ENCODE assay signal across 9 mouse cellular contexts in genomic region chr1:149961425-149962303, GRCm38 (mm10). TPM values are rescaled to one million over a fixed set of nuclear protein-coding genes. Genes with fewer than 3 reads are reported as not detected.
DNase-seq lines count a peak whose midpoint lies in the region; ATAC-seq lines count a peak whose summit lies in the region.
"Had no signal": no experiment of that assay in that cellular context is flagged by ENCODE, and none has a peak within 500 bp of the region (broad histone marks: within the 10 kb centered on the region; RNA-seq: fewer than 3 reads in every experiment).

No protein-coding gene starts in this region.

- H3K9me3 ChIP-seq in forebrain, embryonic 12.5 days = no peaks in the 10 kb centered on the region
- no peaks in the 10 kb centered on the region for H3K9me3 ChIP-seq in forebrain, embryonic 11.5 days (ENCODE audit: control insufficient read depth, low read length)
- no peaks in the 10 kb centered on the region for H3K9me3 ChIP-seq in lung, embryonic 16.5 days (ENCODE audit: control insufficient read depth, low read length)
- H3K9me3 ChIP-seq in limb, embryonic 15.5 days = no peaks in the 10 kb centered on the region
- no peaks in the 10 kb centered on the region for H3K9me3 ChIP-seq in stomach, embryonic 15.5 days

- no peaks in the 10 kb centered on the region for H3K4me1 ChIP-seq in forebrain, embryonic 12.5 days
- H3K4me1 ChIP-seq in forebrain, embryonic 11.5 days (replicated peaks; ENCODE audit: control insufficient read depth, insufficient read depth, low read length) = no peaks in the 10 kb centered on the region
- peaks cover 2% of the 10 kb centered on the region for H3K4me1 ChIP-seq in lung, embryonic 16.5 days (replicated peaks; ENCODE audit: control insufficient read depth, insufficient read depth, low read length)
- no peaks in the 10 kb centered on the region for H3K4me1 ChIP-seq in limb, embryonic 15.5 days
- H3K4me1 ChIP-seq in stomach, embryonic 15.5 days = 0 out of 2 replicates have a peak, but pooled peaks cover 4% of the 10 kb centered on the region

- 76% methylated on average over 9 of the region's 9 CpGs for WGBS in forebrain, embryonic 12.5 days
- 77% methylated on average over 9 of the region's 9 CpGs for WGBS in forebrain, embryonic 11.5 days
- WGBS in lung, embryonic 16.5 days = 53% methylated on average over 9 of the region's 9 CpGs
- 55% methylated on average over 9 of the region's 9 CpGs for WGBS in limb, embryonic 15.5 days
- WGBS in stomach, embryonic 15.5 days = 52% methylated on average over 9 of the region's 9 CpGs

- no peak overlapping the region for H3K9ac ChIP-seq in forebrain, embryonic 12.5 days
- no peak overlapping the region for H3K9ac ChIP-seq in forebrain, embryonic 11.5 days (ENCODE audit: low read length)
- no peak overlapping the region; the same call in 1 of the 2 replicates for H3K9ac ChIP-seq in lung, embryonic 16.5 days (ENCODE audit: low read length)
- H3K9ac ChIP-seq in limb, embryonic 15.5 days = no peak overlapping the region
- no peak overlapping the region for H3K9ac ChIP-seq in stomach, embryonic 15.5 days

- H3K4me3 ChIP-seq in forebrain, embryonic 12.5 days (replicated peaks) = no peak overlapping the region
- no peak overlapping the region for H3K4me3 ChIP-seq in forebrain, embryonic 11.5 days (ENCODE audit: low read depth, low read length)
- H3K4me3 ChIP-seq in lung, embryonic 16.5 days (ENCODE audit: low read length) = peak overlapping the region; percentile 66
- peak overlapping the region; percentile 55 for H3K4me3 ChIP-seq in limb, embryonic 15.5 days
- peak overlapping the region; percentile 49 for H3K4me3 ChIP-seq in stomach, embryonic 15.5 days (replicated peaks)

- no peak for ATAC-seq in forebrain, embryonic 12.5 days (ENCODE audit: low FRiP score)
- ATAC-seq in forebrain, embryonic 11.5 days (replicated peaks; ENCODE audit: low FRiP score) = no peak
- no peak; the same call in 1 of the 2 replicates for ATAC-seq in lung, embryonic 16.5 days (ENCODE audit: low read depth)
- peak; percentile 52; the same call in 1 of the 2 replicates for ATAC-seq in limb, embryonic 15.5 days (ENCODE audit: insufficient number of reproducible peaks, low FRiP score, low TSS enrichment, low read depth)
- ATAC-seq in stomach, embryonic 15.5 days (ENCODE audit: insufficient read depth, low FRiP score, low read depth) = 0 out of 2 replicates have a peak, but pooled peaks have one; percentile 37

- no peak for DNase-seq in forebrain, embryonic 11.5 days (ENCODE audit: low spot score)
- no peak for DNase-seq in lung, adult 18-20 months
- DNase-seq in urinary bladder, adult 2 months (ENCODE audit: low spot score) = no peak
- DNase-seq in yolk sac, embryonic 10.5 days (ENCODE audit: low spot score) = no peak
- DNase-seq: adrenal gland, adult 8-10 months had no signal

- no peaks in the 10 kb centered on the region for H3K36me3 ChIP-seq in forebrain, embryonic 12.5 days (replicated peaks)
- no peaks in the 10 kb centered on the region for H3K36me3 ChIP-seq in forebrain, embryonic 11.5 days (ENCODE audit: control insufficient read depth, insufficient read depth, low read length)
- H3K36me3 ChIP-seq in lung, embryonic 16.5 days (ENCODE audit: control insufficient read depth, insufficient read depth, low read length) = no peaks in the 10 kb centered on the region
- H3K36me3 ChIP-seq in limb, embryonic 15.5 days = no peaks in the 10 kb centered on the region
- no peaks in the 10 kb centered on the region for H3K36me3 ChIP-seq in stomach, embryonic 15.5 days

- H3K27ac ChIP-seq in forebrain, embryonic 12.5 days = no peak overlapping the region
- H3K27ac ChIP-seq in forebrain, embryonic 11.5 days (ENCODE audit: low read depth, low read length) = no peak overlapping the region
- H3K27ac ChIP-seq in lung, embryonic 16.5 days (ENCODE audit: low read length) = peak overlapping the region; percentile 92; the same call in 1 of the 2 replicates
- H3K27ac ChIP-seq in limb, embryonic 15.5 days = peak overlapping the region; percentile 94; the same call in 1 of the 2 replicates
- H3K27ac ChIP-seq in stomach, embryonic 15.5 days = peak overlapping the region; percentile 90

- H3K27me3 ChIP-seq in forebrain, embryonic 12.5 days = no peaks in the 10 kb centered on the region
- no peaks in the 10 kb centered on the region for H3K27me3 ChIP-seq in forebrain, embryonic 11.5 days (ENCODE audit: control insufficient read depth, insufficient read depth, low read length)
- no peaks in the 10 kb centered on the region for H3K27me3 ChIP-seq in lung, embryonic 16.5 days (ENCODE audit: control insufficient read depth, insufficient read depth, low read depth, low read length)
- H3K27me3 ChIP-seq in limb, embryonic 15.5 days = no peaks in the 10 kb centered on the region
- no peaks in the 10 kb centered on the region for H3K27me3 ChIP-seq in stomach, embryonic 15.5 days (replicated peaks)

- peak overlapping the region; percentile 48; the same call in 1 of the 2 replicates for H3K4me2 ChIP-seq in forebrain, embryonic 12.5 days
- no peak overlapping the region for H3K4me2 ChIP-seq in forebrain, embryonic 11.5 days (ENCODE audit: low read depth, low read length, severe bottlenecking)
- H3K4me2 ChIP-seq in lung, embryonic 16.5 days (ENCODE audit: low read depth, low read length) = peak overlapping the region; percentile 74
- H3K4me2 ChIP-seq in limb, embryonic 15.5 days = peak overlapping the region; percentile 69
- H3K4me2 ChIP-seq in stomach, embryonic 15.5 days = peak overlapping the region; percentile 57

RNA-seq across cellular contexts. Expression of gene Pla2g4a, which starts 0.6 kb away (rescaled TPM):
- 2.7 and 3.1 TPM in 2 replicates for polyA plus RNA-seq in forebrain, embryonic 12.5 days (2016; fragmentation: Nextera tagmentation; extraction: Ambion mirVana)
- polyA plus RNA-seq in forebrain, embryonic 11.5 days (2014; fragmentation: Nextera tagmentation; extraction: Ambion mirVana) = 3.4 and 4.6 TPM in 2 replicates
- 13.7 and 14.4 TPM in 2 replicates for polyA plus RNA-seq in lung, embryonic 16.5 days (2015; fragmentation: Nextera tagmentation; extraction: Ambion mirVana)
- 17.4 and 19.5 TPM in 2 replicates for polyA plus RNA-seq in limb, embryonic 15.5 days (2015; fragmentation: Nextera tagmentation; extraction: Ambion mirVana)
- polyA plus RNA-seq in stomach, embryonic 15.5 days (2015; fragmentation: Nextera tagmentation; extraction: Ambion mirVana) = 35.5 and 37.8 TPM in 2 replicates
- polyA plus RNA-seq in urinary bladder, adult 2 months (2012; rRNA removed) = 43.3 and 54.4 TPM in 2 replicates

Comparison
In these comparisons a context has a peak if more than half of its experiments do, and no peak if none do; other contexts are left out.
1. ATAC-seq: peak in limb, embryonic 15.5 days (single experiment) and stomach, embryonic 15.5 days (single experiment); none in forebrain, embryonic 12.5 days (single experiment), forebrain, embryonic 11.5 days (single experiment) and lung, embryonic 16.5 days (single experiment).
2. H3K27ac ChIP-seq: peak in lung, embryonic 16.5 days (single experiment), limb, embryonic 15.5 days (single experiment) and stomach, embryonic 15.5 days (single experiment); none in forebrain, embryonic 12.5 days (single experiment) and forebrain, embryonic 11.5 days (single experiment).
3. H3K4me3 ChIP-seq: peak in lung, embryonic 16.5 days (single experiment), limb, embryonic 15.5 days (single experiment) and stomach, embryonic 15.5 days (single experiment); none in forebrain, embryonic 12.5 days (single experiment) and forebrain, embryonic 11.5 days (single experiment).